Mouse (Mus musculus) heart, postnatal 0 days (tissue): Measurements from ENCODE around the gene Kcnn1. TPM values are rescaled to one million over a fixed set of nuclear protein-coding genes. Genes with fewer than 3 reads are reported as not detected.

Source experiments
- ATAC-seq: fragments of 200-750 bp; cut with Nextera tagmentation; 2 replicates; pipeline ENCODE4 v1.8.0; 2017; ENCODE audit warnings: low read depth, moderate number of reproducible peaks, moderate library complexity; ENCODE audit not compliant: insufficient read depth
- DNase-seq: peaks from one replicate; pipeline ENCODE4 v3.0.0-alpha.2; 2016; ENCODE audit warnings: low spot score
- H3K27ac ChIP-seq: fragments of 300-500 bp; sonication (generic); 2 replicates; pipeline ENCODE4 v1.5.1; 2014; ENCODE audit warnings: low read depth, mild to moderate bottlenecking
- H3K27me3 ChIP-seq: fragments of 300-500 bp; sonication (generic); 2 replicates; pipeline ENCODE4 v1.6.1; 2014; ENCODE audit warnings: low read length, mixed read lengths; ENCODE audit not compliant: control insufficient read depth, insufficient read depth
- H3K36me3 ChIP-seq: fragments of 300-500 bp; sonication (generic); replicated peaks from 2 replicates; pipeline ENCODE4 v1.6.1; 2014; ENCODE audit warnings: low read length, mixed read lengths; ENCODE audit not compliant: control insufficient read depth, insufficient read depth
- H3K4me1 ChIP-seq: fragments of 300-500 bp; sonication (generic); 2 replicates; pipeline ENCODE4 v1.6.1; 2014; ENCODE audit warnings: antibody characterized with exemption; ENCODE audit not compliant: control insufficient read depth, insufficient read depth
- H3K4me2 ChIP-seq: fragments of 300-500 bp; sonication (generic); 2 replicates; pipeline ENCODE4 v1.6.1; 2014; ENCODE audit warnings: low read depth, mild to moderate bottlenecking, low read length, moderate library complexity
- H3K4me3 ChIP-seq: fragments of 300-500 bp; sonication (generic); 2 replicates; pipeline ENCODE4 v1.5.1; 2014; ENCODE audit warnings: low read depth, low read length
- H3K9ac ChIP-seq: fragments of 300-500 bp; sonication (generic); replicated peaks from 2 replicates; pipeline ENCODE4 v1.6.1; 2014; ENCODE audit warnings: low read depth, low read length, mixed read lengths
- H3K9me3 ChIP-seq: fragments of 300-500 bp; sonication (generic); replicated peaks from 2 replicates; pipeline ENCODE4 v1.6.1; 2016; ENCODE audit warnings: low read length; ENCODE audit not compliant: control insufficient read depth
- CTCF ChIP-seq: IDR thresholded peaks from 2 replicates; pipeline ENCODE4 v1.5.1; 2016; ENCODE audit warnings: antibody characterized with exemption, control low read depth, low read depth
- EP300 ChIP-seq: IDR thresholded peaks from 2 replicates; pipeline ENCODE4 v1.6.1; 2016; ENCODE audit warnings: antibody characterized with exemption, low read depth
- WGBS: fragments of 180-500 bp; shearing (Covaris S2); extraction: QIAGEN DNeasy Blood & Tissue Kit; methylation state at CpG from one replicate; pipeline ENCODE4 v1.1.7; 2014; 5-methylcytosine and 5-hydroxymethylcytosine counted together
- polyA plus RNA-seq: library from polyadenylated mRNA; unstranded; fragments of >200 nt; fragmentation: Nextera tagmentation; extraction: Ambion mirVana; gene quantifications from 2 replicates; pipeline ENCODE4 v1.2.1, GENCODE M21; 2015
- total RNA-seq: library from RNA; depleted of rRNA; stranded (reverse); fragments of >200 nt; gene quantifications from 2 replicates; pipeline ENCODE4 v1.2.3, GENCODE M21; 2014; ENCODE audit warnings: low replicate concordance

Gene Kcnn1
- total and polyA plus RNA-seq, 2 experiments from 2014 or later = 3.4 to 25.2 TPM

GRCm38 (mm10) chr8:70873364-70873985, 10.4 kb upstream of the Kcnn1 start, which contains the start of gene Ccdc124:
Gene Ccdc124, minus strand, starts transcription at chr8:70873935.
- WGBS = 2% methylated on average over 46 of the region's 46 CpGs
- Histone ChIP-seq H3K9me3 (no peaks in the 10 kb centered on the region), H3K36me3 (peaks cover 2% of the 10 kb centered on the region; the same call in 1 of the 2 replicates), H3K9ac (peak within 1 kb of the TSS; percentile 82), H3K27ac (peak within 1 kb of the TSS; percentile 79), H3K4me2 (peak within 1 kb of the TSS; percentile 83), H3K27me3 (no peaks in the 10 kb centered on the region), H3K4me3 (peak within 1 kb of the TSS; percentile 94), H3K4me1 (no peaks in the 10 kb centered on the region)
- TF ChIP-seq CTCF = peak; percentile 93
- TF ChIP-seq EP300 = no peak
- ATAC-seq = peak; percentile 94
- DNase-seq = peak; percentile 92

GRCm38 (mm10) chr8:70872643-70873363, 9.7 kb upstream of the Kcnn1 start:
- WGBS = 3% methylated on average over 31 of the region's 31 CpGs
- ATAC-seq = no peak

GRCm38 (mm10) chr8:70871195-70871807, 8.2 kb upstream of the Kcnn1 start:
- ATAC-seq (no peak), DNase-seq (no peak)
- 77% methylated on average over 5 of the region's 5 CpGs for WGBS
- Histone ChIP-seq H3K4me2 (no peak overlapping the region), H3K27me3 (no peaks in the 10 kb centered on the region), H3K36me3 (peaks cover 6% of the 10 kb centered on the region; the same call in 1 of the 2 replicates), H3K4me3 (no peak overlapping the region), H3K9me3 (no peaks in the 10 kb centered on the region), H3K9ac (no peak overlapping the region), H3K4me1 (no peaks in the 10 kb centered on the region), H3K27ac (no peak overlapping the region)
- TF ChIP-seq CTCF = no peak
- no peak for TF ChIP-seq EP300

More at GRCm38 (mm10) chr8:70872643-70873363, 9.7 kb upstream of the Kcnn1 start:
- Histone ChIP-seq H3K4me1 (no peaks in the 10 kb centered on the region), H3K9me3 (no peaks in the 10 kb centered on the region), H3K9ac (peak overlapping the region; percentile 82), H3K36me3 (peaks cover 6% of the 10 kb centered on the region; the same call in 1 of the 2 replicates), H3K4me2 (peak overlapping the region; percentile 83), H3K4me3 (peak overlapping the region; percentile 94), H3K27me3 (no peaks in the 10 kb centered on the region), H3K27ac (peak overlapping the region; percentile 79)
- no peak for DNase-seq
- TF ChIP-seq CTCF = no peak

- TF ChIP-seq EP300 = no peak
- TF ChIP-seq CTCF = peak; percentile 91
- Histone ChIP-seq H3K4me2 (no peak overlapping the region), H3K9me3 (no peaks in the 10 kb centered on the region), H3K27ac (no peak overlapping the region), H3K9ac (no peak overlapping the region), H3K4me1 (peaks cover 6% of the 10 kb centered on the region; the same call in 1 of the 2 replicates), H3K36me3 (peaks cover 6% of the 10 kb centered on the region; the same call in 1 of the 2 replicates), H3K27me3 (no peaks in the 10 kb centered on the region), H3K4me3 (no peak overlapping the region)
- DNase-seq (peak; percentile 75), ATAC-seq (0 out of 2 replicates have a peak, but pooled peaks have one; percentile 13)
- 45% methylated on average over 16 of the region's 16 CpGs for WGBS
Observed at GRCm38 (mm10) chr8:70869601-70870041, 6.6 kb upstream of the Kcnn1 start.

DNA sequence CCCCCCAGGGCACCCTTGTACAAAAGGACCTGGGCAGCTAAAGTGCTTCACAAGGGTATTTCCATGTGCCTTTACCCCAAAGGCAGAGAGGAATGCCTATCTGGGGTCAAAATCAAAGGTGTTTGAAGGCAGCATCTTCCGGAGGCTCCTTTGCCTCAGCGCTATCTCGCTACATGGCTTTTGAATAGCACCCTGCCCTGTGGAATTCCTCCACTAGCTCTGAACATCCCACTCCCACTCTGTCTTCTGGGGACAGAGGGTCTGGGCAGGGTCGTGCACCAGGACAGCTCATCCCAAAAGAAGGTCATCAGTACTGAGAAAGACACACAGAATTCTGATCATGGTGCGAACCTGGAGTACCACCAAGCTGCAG, 6.1 kb upstream of the Kcnn1 start:
- peaks cover 6% of the 10 kb centered on the region; the same call in 1 of the 2 replicates for H3K36me3 ChIP-seq
- no peaks in the 10 kb centered on the region for H3K9me3 ChIP-seq
- DNase-seq = no peak
- no peak for TF ChIP-seq EP300
- H3K27me3 ChIP-seq = no peaks in the 10 kb centered on the region
- H3K4me2 ChIP-seq = no peak overlapping the region
- 52% methylated on average over 5 of the region's 5 CpGs for WGBS
- ATAC-seq = no peak
- peaks cover 10% of the 10 kb centered on the region; the same call in 1 of the 2 replicates for H3K4me1 ChIP-seq
- no peak overlapping the region for H3K27ac ChIP-seq
- no peak overlapping the region for H3K9ac ChIP-seq
- H3K4me3 ChIP-seq = no peak overlapping the region
